Mouse (Mus musculus) G1E-ER4 (cell line): ENCODE measurements around the gene Tnfrsf22. TPM values are rescaled to one million over a fixed set of nuclear protein-coding genes. Genes with fewer than 3 reads are reported as not detected.

Experiments
- GATA1 ChIP-seq: IDR thresholded peaks from one replicate; pipeline ENCODE4 v1.8.0; 2012; ENCODE audit warnings: low read length, inconsistent platforms
- polyA plus RNA-seq: library from polyadenylated mRNA; stranded (reverse); fragments of >175 nt; gene quantifications from 2 replicates; pipeline ENCODE4 v1.2.3, GENCODE M21; 2012

Tnfrsf22 gene
- polyA plus RNA-seq, 1 experiment: not detected

DNA sequence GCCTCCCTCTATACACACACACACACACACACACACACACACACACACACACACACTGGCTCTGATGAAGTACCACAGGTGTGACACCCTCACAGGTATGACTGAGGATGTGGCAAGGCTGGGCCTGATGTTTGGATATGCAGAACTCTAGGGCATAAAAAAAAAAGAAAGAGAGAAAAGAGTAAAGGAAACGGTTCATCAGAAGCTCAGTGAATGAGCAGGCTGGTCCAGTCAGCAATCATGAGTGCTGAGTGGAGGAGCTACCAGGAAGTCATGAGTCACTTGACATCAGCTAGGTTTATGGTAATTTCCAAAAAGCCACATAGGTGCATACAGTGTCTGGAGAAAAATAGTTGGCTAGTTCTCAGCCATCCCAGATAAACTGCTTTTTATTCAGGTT lies 20.0 kb downstream of the Tnfrsf22 start:
- no peak for TF ChIP-seq GATA1

DNA sequence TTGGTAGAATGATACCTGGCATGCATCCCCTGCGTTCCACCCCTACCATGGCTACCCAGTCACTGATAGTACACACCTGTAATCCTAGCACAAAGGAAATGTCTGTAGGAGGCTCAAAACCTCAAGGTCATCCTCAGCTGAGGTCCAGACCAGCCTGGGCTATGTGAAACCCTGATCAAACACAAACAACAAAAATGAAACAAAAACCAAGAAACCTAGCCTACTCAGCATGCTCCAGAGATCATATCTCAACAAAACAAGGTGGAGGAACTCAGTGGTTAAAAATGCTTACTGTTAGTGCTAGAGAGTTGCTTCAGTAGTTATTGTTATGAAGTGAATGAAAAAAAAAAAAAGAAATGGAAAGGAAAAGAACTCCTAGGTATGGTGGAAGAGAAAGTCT lies 20.9 kb downstream of the Tnfrsf22 start, which contains the start of gene Tnfrsf26:
TSS of gene Tnfrsf26 (minus strand) at position 183 of the 400 bp plus-strand sequence.
- TF ChIP-seq GATA1: no peak

DNA sequence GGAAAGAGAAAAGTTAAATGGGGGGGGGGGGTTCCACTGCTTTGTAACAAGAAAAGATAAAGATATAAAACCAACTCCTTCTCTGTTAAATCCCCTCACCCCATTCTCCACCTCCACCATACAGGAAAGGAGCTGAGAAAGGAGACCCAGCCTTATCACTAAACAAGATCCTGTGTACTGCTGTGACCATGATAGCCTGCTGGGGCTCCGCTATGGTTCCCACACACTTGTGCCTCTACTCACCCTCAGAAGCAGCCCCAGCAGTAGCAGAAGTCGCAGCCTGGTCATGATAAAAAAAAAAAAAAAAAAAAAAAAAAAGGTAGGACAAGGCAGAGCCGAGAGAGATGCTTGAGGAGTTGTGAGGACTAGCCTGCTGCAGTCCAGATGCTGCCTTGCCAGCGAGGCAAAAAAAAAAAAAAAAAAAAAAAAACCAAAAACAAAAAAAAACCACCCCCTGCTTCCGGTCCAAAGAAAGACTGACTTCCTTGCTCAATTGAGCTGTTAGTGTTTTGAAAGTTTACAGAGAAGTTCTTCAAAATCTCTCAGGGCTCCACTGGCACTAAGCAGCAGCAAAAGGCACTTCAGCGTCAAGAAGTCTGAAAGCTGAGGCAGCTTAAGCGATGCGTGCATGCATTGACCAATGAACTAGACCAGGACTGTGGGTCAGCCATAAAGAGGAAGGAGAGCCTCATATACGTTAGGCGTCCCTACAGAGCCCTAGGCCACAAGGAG lies 21.7 kb downstream of the Tnfrsf22 start:
- no peak for TF ChIP-seq GATA1

- no peak for TF ChIP-seq GATA1
These were observed 23.3 kb downstream of the Tnfrsf22 start for GRCm38 (mm10) chr7:143626178-143626577.

GRCm38 (mm10) chr7:143625151-143625550 lies 24.3 kb downstream of the Tnfrsf22 start:
- no peak for TF ChIP-seq GATA1

DNA sequence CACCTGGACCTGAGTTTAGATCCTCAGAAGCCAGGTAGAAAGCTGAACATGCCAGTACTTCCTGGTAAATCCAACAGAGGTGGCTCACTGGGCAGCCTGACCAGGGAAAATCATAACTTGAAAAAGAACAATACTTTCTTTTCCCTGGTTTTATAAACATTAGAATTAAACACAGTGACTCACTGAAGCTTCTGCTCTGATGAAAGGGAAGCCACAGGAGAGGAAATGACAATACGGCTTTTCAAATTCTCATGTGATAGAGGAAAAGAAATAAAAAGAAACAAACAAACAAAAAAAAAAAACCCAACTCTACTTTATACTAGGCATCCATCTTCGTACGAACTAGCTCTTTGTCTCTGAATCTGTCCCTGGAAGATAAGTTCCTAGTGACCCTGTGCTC lies 24.9 kb downstream of the Tnfrsf22 start:
- no peak for TF ChIP-seq GATA1

GRCm38 (mm10) chr7:143620951-143621350 lies 28.5 kb downstream of the Tnfrsf22 start:
- TF ChIP-seq GATA1: no peak

DNA sequence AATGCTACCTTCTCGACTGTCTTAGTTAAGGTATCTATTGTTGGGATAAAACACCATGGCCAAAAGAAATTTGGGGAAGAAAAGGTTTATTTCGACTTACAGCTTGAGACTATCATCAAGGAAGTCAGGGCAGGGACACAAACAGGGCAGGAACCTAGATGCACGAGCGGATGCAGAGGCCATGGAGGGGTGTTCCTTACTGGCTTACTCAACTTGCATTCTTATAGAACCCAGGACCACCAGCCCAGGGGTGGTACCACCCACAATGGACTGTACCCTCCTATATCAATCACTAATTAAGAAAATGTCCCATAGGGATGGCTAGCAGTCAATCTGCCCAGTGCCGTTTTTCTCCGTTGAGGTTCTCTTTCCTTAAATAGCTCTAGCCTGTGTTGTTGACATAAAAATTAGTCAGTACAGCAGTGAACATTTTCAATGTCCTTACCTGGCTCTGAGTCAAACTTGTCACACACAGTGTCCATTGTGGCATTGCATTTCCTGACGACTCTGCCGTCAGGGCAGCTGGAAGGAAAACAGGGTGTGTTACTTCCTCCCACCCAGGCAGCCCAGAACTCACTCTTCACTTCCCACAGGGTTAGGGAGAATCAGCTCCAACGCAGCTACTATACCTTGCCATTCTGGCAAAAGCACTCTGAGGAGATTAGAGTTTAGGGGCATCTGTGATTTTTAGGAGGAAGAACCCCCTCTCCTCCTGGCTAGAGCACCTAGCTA lies 34.9 kb downstream of the Tnfrsf22 start:
- TF ChIP-seq GATA1: no peak

GRCm38 (mm10) chr7:143612215-143612614 lies 37.2 kb downstream of the Tnfrsf22 start:
- no peak for TF ChIP-seq GATA1

- TF ChIP-seq GATA1: no peak
These were observed 44.1 kb downstream of the Tnfrsf22 start for GRCm38 (mm10) chr7:143605321-143605720.

DNA sequence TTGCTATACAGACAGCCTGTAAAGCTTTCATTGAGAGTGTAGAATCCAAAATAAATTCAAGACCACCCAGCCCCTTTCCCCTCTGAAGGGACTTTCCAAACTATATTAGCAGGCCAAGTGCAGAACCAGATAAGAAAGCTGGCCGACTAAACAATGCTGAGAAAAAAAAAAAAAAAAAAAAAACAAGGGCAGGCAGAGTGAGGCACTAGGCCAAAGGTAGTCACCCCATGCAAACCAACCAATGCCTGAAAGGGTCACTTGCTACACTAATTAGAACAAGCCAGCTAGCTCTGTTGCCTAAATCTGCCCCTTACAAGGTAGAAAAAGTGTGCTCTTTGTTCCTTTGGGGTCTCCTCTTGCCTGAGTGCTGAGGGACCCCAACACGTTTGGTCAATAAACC lies 44.6 kb downstream of the Tnfrsf22 start:
- no peak for TF ChIP-seq GATA1

DNA sequence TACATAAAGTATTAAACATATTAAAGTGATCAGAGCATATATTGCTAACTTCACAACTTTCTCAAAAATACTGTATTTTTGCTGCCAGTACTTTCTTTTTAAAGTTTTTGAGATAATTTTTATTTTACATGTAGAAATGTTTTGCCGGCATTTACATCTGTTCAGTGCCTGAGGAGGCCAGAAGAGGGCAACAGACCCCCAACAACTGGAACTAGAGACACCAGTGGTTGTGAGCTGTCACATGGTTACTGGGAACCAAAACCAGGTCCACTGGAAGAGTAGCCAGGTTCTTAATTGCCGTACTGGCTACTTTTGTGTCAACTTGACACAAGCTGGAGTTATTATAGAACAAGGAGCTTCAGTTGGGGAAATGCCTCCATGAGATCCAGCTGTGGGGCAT lies 47.8 kb downstream of the Tnfrsf22 start:
- no peak for TF ChIP-seq GATA1

DNA sequence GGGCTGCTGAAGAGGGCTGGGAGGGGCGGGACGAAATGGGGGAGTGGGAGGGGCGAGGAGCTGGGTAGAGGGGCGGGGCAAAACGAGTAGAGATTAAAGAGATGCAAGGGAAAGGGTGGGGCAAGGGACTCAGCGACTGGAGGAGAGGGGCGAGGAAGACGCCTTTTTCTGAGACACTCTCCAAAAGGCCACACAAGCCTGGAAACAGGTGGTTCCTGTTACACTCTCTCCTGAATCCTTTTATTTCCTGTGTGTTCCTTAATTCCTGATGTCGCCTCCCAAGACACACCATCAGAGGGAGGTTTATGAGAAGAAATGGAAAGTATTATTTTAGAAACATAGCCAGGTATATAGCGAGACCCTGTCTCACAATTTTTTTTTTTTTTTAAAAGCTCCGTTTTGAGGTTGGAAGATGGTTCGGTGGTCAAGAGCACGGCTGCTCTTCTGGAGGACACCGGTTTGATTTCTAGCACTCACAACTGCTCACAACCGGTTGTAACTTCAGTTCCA lies 49.2 kb downstream of the Tnfrsf22 start:
- no peak for TF ChIP-seq GATA1

DNA sequence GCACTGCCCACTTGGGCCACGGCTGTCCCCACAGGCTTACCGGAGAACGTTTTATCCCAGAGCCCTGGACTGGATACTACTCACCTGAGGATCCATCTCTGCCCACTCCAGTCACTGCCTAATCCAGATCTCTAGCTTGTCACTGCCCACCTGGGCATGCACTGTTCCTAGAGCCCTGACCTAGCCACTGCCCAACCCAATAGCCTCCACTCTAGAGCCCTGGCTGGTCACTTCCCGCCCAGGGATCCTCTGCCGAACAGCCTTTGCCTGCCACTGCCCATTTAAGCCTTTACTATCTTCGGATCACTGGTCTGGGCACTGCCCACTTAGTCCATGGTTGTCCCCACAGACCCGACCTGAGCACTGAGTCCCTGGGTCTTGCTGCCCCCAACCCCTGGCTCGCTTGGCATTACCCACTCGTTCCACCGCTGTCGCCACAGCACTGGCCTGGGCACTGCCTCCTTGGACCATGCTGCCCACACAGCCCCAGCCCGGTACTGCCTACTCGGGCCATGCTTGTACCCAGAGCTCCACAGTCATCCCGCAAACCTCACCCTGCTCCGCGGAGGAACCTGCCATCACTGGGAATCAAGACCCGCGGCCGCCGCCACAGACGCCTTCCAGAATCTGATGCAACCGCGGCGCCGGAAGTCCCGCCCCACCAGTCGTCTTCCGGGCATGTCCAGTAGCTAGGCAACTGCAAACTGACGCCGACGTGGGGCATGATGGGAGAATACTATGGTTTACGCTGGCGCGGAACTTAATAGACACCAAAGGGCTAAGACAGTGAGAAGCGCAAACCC lies 49.8 kb downstream of the Tnfrsf22 start, which contains the start of gene Cars:
TSS of gene Cars (minus strand) at position 663 of the 803 bp plus-strand sequence.
- TF ChIP-seq GATA1: no peak

- no peak for TF ChIP-seq GATA1
These were observed 54.6 kb downstream of the Tnfrsf22 start for GRCm38 (mm10) chr7:143594865-143595264.

DNA sequence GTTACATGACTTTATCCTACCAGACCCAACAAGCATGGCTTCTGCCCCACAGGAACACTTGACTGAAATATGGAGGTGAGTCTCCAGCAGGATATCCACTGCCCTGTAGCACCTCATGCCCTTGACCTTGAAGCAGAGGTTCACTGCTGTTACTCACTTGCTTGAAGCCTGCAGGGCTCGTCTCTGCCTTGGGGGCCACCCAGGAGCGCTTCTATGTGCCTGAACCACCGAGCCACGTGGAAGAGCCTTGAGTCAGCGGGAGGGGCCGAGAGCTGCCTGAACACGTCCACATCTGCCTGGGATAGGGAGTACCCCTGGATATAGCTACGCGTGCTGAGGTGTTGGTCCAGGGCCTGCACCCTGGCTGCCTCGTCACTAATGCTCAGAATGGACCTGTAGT lies 57.2 kb downstream of the Tnfrsf22 start:
- TF ChIP-seq GATA1: no peak

GRCm38 (mm10) chr7:143588006-143588405 lies 61.5 kb downstream of the Tnfrsf22 start:
- TF ChIP-seq GATA1: no peak
